Mouse (Mus musculus): ENCODE measurements around the gene Prkn.

Prkn gene

GRCm38 (mm10) chr17:11127217-11127616, 287.0 kb downstream of the Prkn start:
- no peak for DNase-seq (ENCODE audit: low spot score)

- DNase-seq (ENCODE audit: low spot score) = no peak
Observed at GRCm38 (mm10) chr17:11130919-11131318, 290.7 kb downstream of the Prkn start.

- peak; percentile 73 for DNase-seq (ENCODE audit: low spot score)
Observed at GRCm38 (mm10) chr17:11142321-11142720, 302.1 kb downstream of the Prkn start.

- DNase-seq (ENCODE audit: low spot score) = no peak
Observed at GRCm38 (mm10) chr17:11156119-11156518, 315.9 kb downstream of the Prkn start.

GRCm38 (mm10) chr17:11157536-11157935, 317.4 kb downstream of the Prkn start:
- DNase-seq (ENCODE audit: low spot score) = peak; percentile 84

GRCm38 (mm10) chr17:11161436-11161835, 321.3 kb downstream of the Prkn start:
- DNase-seq (ENCODE audit: low spot score) = no peak

GRCm38 (mm10) chr17:11162770-11163169, 322.6 kb downstream of the Prkn start:
- peak; percentile 36 for DNase-seq (ENCODE audit: low spot score)

GRCm38 (mm10) chr17:11187356-11187755, 347.2 kb downstream of the Prkn start:
- DNase-seq (ENCODE audit: low spot score) = no peak

- no peak for DNase-seq (ENCODE audit: low spot score)
Observed at GRCm38 (mm10) chr17:11188494-11188893, 348.3 kb downstream of the Prkn start.

- DNase-seq (ENCODE audit: low spot score) = no peak
Observed at GRCm38 (mm10) chr17:11190306-11190705, 350.1 kb downstream of the Prkn start.

- no peak for DNase-seq (ENCODE audit: low spot score)
Observed at GRCm38 (mm10) chr17:11198134-11198533, 357.9 kb downstream of the Prkn start.

- peak; percentile 21 for DNase-seq (ENCODE audit: low spot score)
Observed at GRCm38 (mm10) chr17:11209063-11209462, 368.9 kb downstream of the Prkn start.

GRCm38 (mm10) chr17:11211006-11211405, 370.8 kb downstream of the Prkn start:
- DNase-seq (ENCODE audit: low spot score) = no peak

- no peak for DNase-seq (ENCODE audit: low spot score)
Observed at GRCm38 (mm10) chr17:11211591-11211990, 371.4 kb downstream of the Prkn start.

GRCm38 (mm10) chr17:11213689-11214088, 373.5 kb downstream of the Prkn start:
- peak; percentile 15 for DNase-seq (ENCODE audit: low spot score)

GRCm38 (mm10) chr17:11229011-11229410, 388.8 kb downstream of the Prkn start:
- DNase-seq (ENCODE audit: low spot score) = no peak

- DNase-seq (ENCODE audit: low spot score) = no peak
Observed at GRCm38 (mm10) chr17:11229426-11229825, 389.2 kb downstream of the Prkn start.

- no peak for DNase-seq (ENCODE audit: low spot score)
Observed at GRCm38 (mm10) chr17:11230604-11231395, 390.6 kb downstream of the Prkn start.

- DNase-seq (ENCODE audit: low spot score) = no peak
Observed at GRCm38 (mm10) chr17:11235273-11235672, 395.1 kb downstream of the Prkn start.

- no peak for DNase-seq (ENCODE audit: low spot score)
Observed at GRCm38 (mm10) chr17:11245040-11245439, 404.9 kb downstream of the Prkn start.

- DNase-seq (ENCODE audit: low spot score) = peak; percentile 19
Observed at GRCm38 (mm10) chr17:11249216-11249615, 409.0 kb downstream of the Prkn start.

GRCm38 (mm10) chr17:11260663-11261062, 420.5 kb downstream of the Prkn start:
- DNase-seq (ENCODE audit: low spot score) = no peak

GRCm38 (mm10) chr17:11261679-11262078, 421.5 kb downstream of the Prkn start:
- DNase-seq (ENCODE audit: low spot score) = no peak

GRCm38 (mm10) chr17:11267951-11268350, 427.8 kb downstream of the Prkn start:
- DNase-seq (ENCODE audit: low spot score) = no peak

Measured in layer of hippocampus, adult 11-12 months (tissue).